Mouse (Mus musculus): ENCODE results near the gene Adgra3. TPM values are rescaled to one million over a fixed set of nuclear protein-coding genes. Genes with fewer than 3 reads are reported as not detected.
A peak's percentile ranks its signal among the peaks of the same experiment; 100 is the strongest.

Adgra3 gene
- polyA plus RNA-seq, 1 experiment from 2014 or later: 14.3 TPM

DNA sequence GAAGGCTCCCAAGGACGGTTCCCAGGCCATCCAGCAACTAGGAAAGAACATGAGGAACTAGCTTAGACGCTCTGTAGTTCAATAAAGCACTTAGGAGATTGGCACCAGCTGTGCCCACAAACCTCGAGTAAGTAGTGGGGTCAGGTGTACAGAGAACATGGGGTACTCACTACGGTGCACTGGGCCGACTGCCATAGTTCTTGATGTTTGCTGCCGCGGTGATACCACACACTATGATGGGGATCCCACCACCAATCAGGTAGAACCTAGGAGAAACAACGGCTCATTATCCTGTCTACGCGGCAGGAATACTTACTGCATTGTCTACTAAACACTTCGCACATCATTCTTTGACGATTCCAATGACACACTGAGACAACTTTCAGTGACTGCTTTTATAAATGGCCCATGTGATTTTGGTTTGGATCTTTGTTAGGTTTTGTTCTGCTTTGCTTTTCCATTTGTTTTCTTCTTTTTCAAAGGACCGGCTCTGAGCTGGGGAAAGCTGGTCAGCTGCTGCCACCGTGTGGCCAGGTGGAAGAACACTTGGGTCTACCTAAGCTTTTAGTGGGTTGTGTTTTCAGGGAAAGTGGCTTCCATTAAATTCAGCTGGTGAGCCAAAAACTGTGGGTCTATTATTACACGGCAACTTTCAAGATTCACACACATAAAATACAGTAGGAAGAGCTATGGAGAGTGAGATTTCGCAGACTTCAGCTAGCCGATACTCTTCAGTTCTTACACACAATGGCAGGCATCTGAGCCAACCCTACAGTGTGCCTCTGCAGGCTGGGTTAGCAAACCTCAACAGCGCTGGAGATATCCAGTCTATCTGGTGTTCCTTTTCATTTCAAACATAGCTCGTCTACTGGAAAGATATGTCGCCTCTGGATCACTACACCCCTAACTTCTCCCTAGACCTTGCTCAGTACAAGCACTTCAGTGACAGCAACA lies 97.1 kb downstream of the Adgra3 start:
- H3K9me3 ChIP-seq: no peaks in the 10 kb centered on the region
- H3K4me2 ChIP-seq: no peak overlapping the region
- H3K9ac ChIP-seq: no peak overlapping the region
- H3K27ac ChIP-seq: no peak overlapping the region
- WGBS: 87% methylated on average over 20 of the region's 20 CpGs
- H3K36me3 ChIP-seq (replicated peaks): no peaks in the 10 kb centered on the region; the same call in 1 of the 2 replicates
- ATAC-seq (replicated peaks): peak; percentile 88
- no peaks in the 10 kb centered on the region for H3K27me3 ChIP-seq (replicated peaks)
- H3K4me1 ChIP-seq: no peaks in the 10 kb centered on the region
- H3K4me3 ChIP-seq: no peak overlapping the region

DNA sequence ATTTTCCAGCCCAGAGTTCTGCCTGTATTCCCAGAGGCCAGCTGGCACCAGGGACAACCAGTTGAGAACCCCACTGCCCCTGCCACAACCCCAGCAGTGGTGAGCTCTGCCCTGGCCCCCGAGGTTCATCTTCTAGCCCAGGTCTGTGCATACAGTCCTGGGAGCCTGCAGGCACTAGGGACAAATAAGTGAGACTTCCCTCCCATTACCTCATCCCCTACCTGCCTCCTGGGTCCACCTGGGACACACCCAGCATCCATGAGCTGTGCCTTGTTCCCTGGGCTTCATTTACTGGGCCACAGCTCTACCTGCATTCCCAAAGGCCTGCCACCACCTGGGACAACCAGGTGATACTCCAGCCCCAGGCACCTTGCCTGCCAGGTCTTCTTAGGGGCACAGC lies 122.5 kb downstream of the Adgra3 start:
- WGBS: 72% methylated on average over 1 of the region's 1 CpGs
- H3K4me3 ChIP-seq: no peak overlapping the region
- no peaks in the 10 kb centered on the region for H3K9me3 ChIP-seq
- H3K4me1 ChIP-seq: no peaks in the 10 kb centered on the region
- H3K27me3 ChIP-seq (replicated peaks): no peaks in the 10 kb centered on the region
- H3K36me3 ChIP-seq (replicated peaks): no peaks in the 10 kb centered on the region
- no peak overlapping the region for H3K4me2 ChIP-seq
- ATAC-seq (replicated peaks): no peak
- no peak overlapping the region for H3K27ac ChIP-seq
- no peak overlapping the region for H3K9ac ChIP-seq

DNA sequence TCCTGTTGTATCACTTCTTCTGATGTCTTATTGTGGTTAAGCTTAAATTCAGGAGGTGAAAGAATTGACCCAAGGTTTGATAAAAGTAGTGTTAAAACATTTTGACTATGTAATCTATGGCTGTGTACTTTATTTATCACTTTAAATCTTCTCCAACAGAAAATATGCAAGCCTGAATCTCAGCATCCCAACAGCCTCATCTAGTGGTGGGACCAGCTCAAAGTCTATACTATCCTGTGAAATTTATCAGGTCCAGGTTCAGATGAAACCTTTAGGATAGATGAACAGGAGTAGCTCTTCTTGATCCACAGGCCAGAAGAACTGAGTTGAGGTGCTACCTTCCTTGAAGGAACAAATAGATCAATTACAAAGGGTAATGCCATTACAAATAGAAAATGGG lies 134.1 kb downstream of the Adgra3 start:
- Histone ChIP-seq H3K4me2 (no peak overlapping the region), H3K27ac (no peak overlapping the region), H3K9me3 (no peaks in the 10 kb centered on the region), H3K36me3 (replicated peaks) (no peaks in the 10 kb centered on the region), H3K4me1 (no peaks in the 10 kb centered on the region), H3K27me3 (replicated peaks) (no peaks in the 10 kb centered on the region), H3K4me3 (no peak overlapping the region), H3K9ac (no peak overlapping the region)
- ATAC-seq (replicated peaks): no peak

DNA sequence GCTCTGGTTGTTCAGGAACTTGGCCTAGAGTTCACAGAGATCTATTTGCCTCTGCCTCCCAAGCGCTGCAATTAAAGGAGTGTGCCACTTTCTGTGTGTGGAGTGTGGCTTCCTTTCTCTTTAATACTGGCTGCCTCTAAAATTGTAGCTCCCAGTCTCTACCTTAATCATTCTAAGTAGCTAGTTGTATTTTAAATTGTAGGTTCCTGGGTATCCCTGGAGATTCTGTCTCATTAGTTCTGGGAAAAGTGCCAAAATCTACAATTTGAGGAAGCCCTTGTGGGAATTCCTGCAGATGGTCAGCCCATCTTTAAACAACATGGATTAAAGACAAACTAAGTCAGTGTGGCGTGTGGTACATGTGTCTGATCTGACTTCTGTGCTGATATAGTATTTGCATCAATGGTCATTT lies 143.1 kb downstream of the Adgra3 start:
- Histone ChIP-seq H3K9me3 (no peaks in the 10 kb centered on the region), H3K36me3 (replicated peaks) (no peaks in the 10 kb centered on the region), H3K27ac (no peak overlapping the region), H3K4me1 (0 out of 2 replicates have a peak, but pooled peaks cover 3% of the 10 kb centered on the region), H3K9ac (no peak overlapping the region), H3K27me3 (replicated peaks) (no peaks in the 10 kb centered on the region), H3K4me3 (no peak overlapping the region), H3K4me2 (no peak overlapping the region)
- peak; percentile 65 for ATAC-seq (replicated peaks)
- 49% methylated on average over 2 of the region's 2 CpGs for WGBS
